Mouse (Mus musculus) lung, postnatal 0 days (tissue): ENCODE measurements around the gene Dkk2.

ENCODE experiments used
- CTCF ChIP-seq: IDR thresholded peaks from 2 replicates; pipeline ENCODE4 v1.5.1; 2016; ENCODE audit warnings: antibody characterized with exemption, mild to moderate bottlenecking
- EP300 ChIP-seq: IDR thresholded peaks from 2 replicates; pipeline ENCODE4 v1.6.1; 2016; ENCODE audit warnings: antibody characterized with exemption, mild to moderate bottlenecking, control low read depth

DNA sequence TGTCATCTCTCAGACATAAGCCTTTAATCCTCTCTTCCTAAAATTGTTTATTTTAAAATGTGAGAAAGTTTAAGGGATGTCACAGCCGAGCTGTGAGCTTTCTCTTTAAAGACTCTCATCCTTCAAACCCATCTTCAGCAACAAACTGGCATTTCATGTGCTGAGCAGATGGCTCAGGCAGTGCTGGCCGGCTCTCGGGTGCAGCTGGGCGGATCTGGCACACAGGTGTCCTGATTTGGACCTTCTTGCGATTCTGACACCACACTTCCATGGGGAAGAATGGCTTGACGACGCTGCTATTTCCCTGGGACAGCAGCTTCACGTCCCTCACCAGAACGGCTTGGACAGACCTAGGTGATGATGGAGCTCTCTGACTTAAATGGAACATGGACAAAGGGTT is 17.9 kb downstream of the Dkk2 start:
- no peak for TF ChIP-seq CTCF
- no peak for TF ChIP-seq EP300
